Mouse (Mus musculus) C2C12 (cell line): ENCODE measurements around the gene H2al2a. TPM values are rescaled to one million over a fixed set of nuclear protein-coding genes. Genes with fewer than 3 reads are reported as not detected.
"Not testable (repeated sequence)": the region's sequence is repeated elsewhere in the genome, so short reads cannot be mapped to it uniquely, and the experiment has no call there.

ENCODE experiments used
- H3K27me3 ChIP-seq: one replicate; pipeline ENCODE4 v1.6.1; 2011; ENCODE audit not compliant: control insufficient read depth, insufficient read depth, insufficient read length
- H3K36me3 ChIP-seq: one replicate; pipeline ENCODE4 v1.6.1; 2011; ENCODE audit not compliant: control insufficient read depth, insufficient read depth
- H3K4me3 ChIP-seq: one replicate; pipeline ENCODE4 v1.5.1; 2011; ENCODE audit warnings: mild to moderate bottlenecking, control low read depth; ENCODE audit not compliant: poor library complexity, insufficient read depth, severe bottlenecking
- H3K79me2 ChIP-seq: one replicate; pipeline ENCODE4 v1.6.1; 2011; ENCODE audit not compliant: control insufficient read depth, insufficient read depth
- H3K79me3 ChIP-seq: one replicate; pipeline ENCODE4 v1.6.1; 2011; ENCODE audit warnings: low read depth, control low read depth
- H3ac ChIP-seq: one replicate; pipeline ENCODE3; 2011; ENCODE audit warnings: low read depth; ENCODE audit not compliant: control insufficient read depth, insufficient read length
- CEBPB ChIP-seq: IDR thresholded peaks from one replicate; pipeline ENCODE4 v1.6.1; 2011; ENCODE audit warnings: low read depth, mild to moderate bottlenecking, control low read depth, moderate library complexity
- CTCF ChIP-seq: IDR thresholded peaks from one replicate; pipeline ENCODE4 v1.5.1; 2011; ENCODE audit not compliant: control insufficient read depth, insufficient read depth, insufficient read length
- FOSL1 ChIP-seq: IDR thresholded peaks from one replicate; pipeline ENCODE4 v1.8.0; 2011; ENCODE audit warnings: mild to moderate bottlenecking, low read length; ENCODE audit not compliant: poor library complexity, insufficient read depth, severe bottlenecking
- MAX ChIP-seq: IDR thresholded peaks from one replicate; pipeline ENCODE4 v1.6.1; 2011; ENCODE audit warnings: mild to moderate bottlenecking, control low read depth
- MYOD1 ChIP-seq: IDR thresholded peaks from one replicate; pipeline ENCODE4 v1.6.1; 2011; ENCODE audit warnings: low read depth; ENCODE audit not compliant: control insufficient read depth, insufficient read length
- MYOG ChIP-seq: IDR thresholded peaks from one replicate; pipeline ENCODE4 v1.6.1; 2011; ENCODE audit not compliant: control insufficient read depth, insufficient read length; ENCODE audit errors: extremely low read depth
- USF1 ChIP-seq: IDR thresholded peaks from one replicate; pipeline ENCODE4 v1.6.1; 2011; ENCODE audit warnings: low read depth, mild to moderate bottlenecking, control low read depth, moderate library complexity
- polyA plus RNA-seq: library from polyadenylated mRNA; unstranded; fragments of >200 nt; fragmentation: generic; extraction: Trizol; gene quantifications from one replicate; pipeline ENCODE4 v1.2.1, GENCODE M21; 2012; ENCODE audit warnings: missing spikeins

The H2al2a gene
- polyA plus RNA-seq, 1 experiment: not detected

DNA sequence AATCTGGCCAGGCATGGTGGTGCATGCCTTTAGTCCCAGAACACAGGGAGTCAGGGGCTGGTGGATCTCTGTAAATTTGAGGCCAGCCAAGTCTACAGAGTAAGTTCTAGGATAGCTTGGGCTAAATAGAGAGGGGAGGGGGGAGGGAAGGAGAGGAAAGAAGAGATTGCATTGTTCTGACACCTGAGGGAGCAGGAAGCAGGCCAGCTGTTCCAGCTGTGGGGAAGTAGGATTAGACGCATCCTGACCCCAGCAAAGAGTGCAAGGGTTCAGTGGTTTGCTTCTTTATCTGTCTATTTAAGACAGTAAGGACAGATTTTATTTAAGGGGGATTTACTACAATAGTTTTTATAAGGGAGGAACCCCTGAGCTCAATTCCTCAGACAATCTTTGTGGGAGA lies 26.1 kb downstream of the H2al2a start:
- H3K79me2 ChIP-seq: no peaks in the 10 kb centered on the region

GRCm38 (mm10) chr2:17970187-17970586 lies 26.6 kb downstream of the H2al2a start:
- no peak for TF ChIP-seq MAX
- Histone ChIP-seq H3K36me3 (no peaks in the 10 kb centered on the region), H3ac (no peak overlapping the region), H3K79me2 (no peaks in the 10 kb centered on the region), H3K4me3 (no peak overlapping the region), H3K27me3 (no peaks in the 10 kb centered on the region), H3K79me3 (no peaks in the 10 kb centered on the region)

More for the DNA sequence above, 26.1 kb downstream of the H2al2a start:
- no peak overlapping the region for H3K4me3 ChIP-seq
- no peaks in the 10 kb centered on the region for H3K36me3 ChIP-seq
- no peaks in the 10 kb centered on the region for H3K27me3 ChIP-seq
- no peak overlapping the region for H3ac ChIP-seq
- TF ChIP-seq CTCF (no peak), USF1 (no peak), MYOD1 (no peak), CEBPB (no peak), MYOG (no peak), FOSL1 (no peak), MAX (no peak)
- no peaks in the 10 kb centered on the region for H3K79me3 ChIP-seq

DNA sequence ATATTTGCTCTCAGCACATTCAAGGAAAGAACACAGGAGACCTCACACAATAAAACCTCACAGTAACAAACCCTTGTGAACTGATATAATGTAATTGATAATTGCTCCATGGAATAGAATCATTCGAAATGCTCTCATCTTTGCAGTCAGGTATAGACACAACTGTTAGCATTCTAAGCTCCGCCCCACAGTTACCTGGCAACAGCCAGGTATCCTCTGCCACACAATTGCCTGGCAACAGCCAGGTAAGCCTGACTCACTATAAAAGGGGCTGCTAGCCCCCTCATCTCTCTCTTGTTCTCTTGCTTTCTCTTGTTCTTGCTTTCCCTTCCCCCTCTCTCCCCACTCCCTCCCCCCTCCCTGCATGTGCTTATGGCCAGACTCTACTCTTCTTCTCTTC lies 28.2 kb downstream of the H2al2a start:
- Histone ChIP-seq H3K79me3 (no peaks in the 10 kb centered on the region), H3K4me3 (no peak overlapping the region), H3K79me2 (no peaks in the 10 kb centered on the region), H3K36me3 (no peaks in the 10 kb centered on the region), H3ac (no peak overlapping the region), H3K27me3 (no peaks in the 10 kb centered on the region)
- no peak for TF ChIP-seq MYOD1
- TF ChIP-seq CTCF: no peak
- TF ChIP-seq MYOG: no peak
- TF ChIP-seq MAX: no peak
- TF ChIP-seq FOSL1: no peak
- TF ChIP-seq CEBPB: no peak
- TF ChIP-seq USF1: no peak

- H3K79me2 ChIP-seq, H3K79me3 ChIP-seq, H3K36me3 ChIP-seq, H3ac ChIP-seq, H3K4me3 ChIP-seq, H3K27me3 ChIP-seq: not testable (repeated sequence)
These were observed 28.7 kb downstream of the H2al2a start for GRCm38 (mm10) chr2:17968037-17968436.

DNA sequence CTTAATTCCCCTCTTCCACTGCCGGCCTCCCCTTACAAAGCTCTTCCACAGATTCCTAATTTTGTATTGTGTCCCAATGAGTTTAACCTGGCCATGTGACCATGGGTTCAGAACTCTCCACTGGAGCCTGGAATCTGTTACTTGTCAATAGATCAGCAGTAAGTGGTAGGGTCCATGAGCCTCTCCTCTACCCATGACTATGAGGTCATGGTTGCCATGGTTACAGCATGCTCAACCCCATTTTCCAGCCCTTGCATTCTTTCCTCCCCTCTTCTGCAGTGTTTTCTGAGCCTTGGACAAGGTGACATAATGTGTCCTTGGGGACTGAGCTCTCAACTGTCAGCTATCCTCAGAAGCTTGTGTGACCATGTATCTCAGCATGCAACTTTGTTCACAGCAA lies 37.3 kb downstream of the H2al2a start:
- Histone ChIP-seq H3K79me2 (no peaks in the 10 kb centered on the region), H3K79me3 (no peaks in the 10 kb centered on the region), H3K36me3 (no peaks in the 10 kb centered on the region), H3K27me3 (no peaks in the 10 kb centered on the region), H3ac (no peak overlapping the region), H3K4me3 (no peak overlapping the region)
- TF ChIP-seq FOSL1 (no peak), MYOD1 (no peak), CTCF (no peak), MAX (no peak), USF1 (no peak), CEBPB (no peak), MYOG (no peak)

- H3K79me3 ChIP-seq: no peaks in the 10 kb centered on the region
- no peak overlapping the region for H3K4me3 ChIP-seq
- no peak overlapping the region for H3ac ChIP-seq
- TF ChIP-seq MYOG (no peak), MAX (no peak), USF1 (no peak), FOSL1 (no peak), CTCF (no peak), MYOD1 (no peak), CEBPB (no peak)
- no peaks in the 10 kb centered on the region for H3K27me3 ChIP-seq
- no peaks in the 10 kb centered on the region for H3K36me3 ChIP-seq
- H3K79me2 ChIP-seq: no peaks in the 10 kb centered on the region
These were observed 49.9 kb downstream of the H2al2a start for GRCm38 (mm10) chr2:17946875-17947274.

Other genes starting within 250 kb of the H2al2a start
- gene A930004D18Rik, start 40.8 kb upstream of the H2al2a start, polyA plus RNA-seq: 3.9 TPM
- 0.55 TPM for gene Skida1, start 52.1 kb upstream of the H2al2a start, polyA plus RNA-seq
- 10.0 TPM for gene Mllt10, start 58.3 kb upstream of the H2al2a start, polyA plus RNA-seq